Mouse (Mus musculus) liver, embryonic 15.5 days (tissue): ENCODE results near the gene Hist2h2ab. TPM values are rescaled to one million over a fixed set of nuclear protein-coding genes. Genes with fewer than 3 reads are reported as not detected.

Source experiments
- ATAC-seq: fragments of 200-750 bp; cut with Nextera tagmentation; 2 replicates; pipeline ENCODE4 v1.8.0; 2017; ENCODE audit warnings: moderate number of reproducible peaks, mild to moderate bottlenecking, moderate library complexity; ENCODE audit not compliant: insufficient read depth
- H3K27ac ChIP-seq: fragments of 300-500 bp; sonication (generic); replicated peaks from 2 replicates; pipeline ENCODE4 v1.5.1; 2015; ENCODE audit warnings: mild to moderate bottlenecking, inconsistent platforms
- H3K27me3 ChIP-seq: fragments of 300-500 bp; sonication (generic); 2 replicates; pipeline ENCODE4 v1.6.1; 2015; ENCODE audit warnings: mild to moderate bottlenecking, inconsistent platforms
- H3K36me3 ChIP-seq: fragments of 300-500 bp; sonication (generic); replicated peaks from 2 replicates; pipeline ENCODE4 v1.6.1; 2015; ENCODE audit warnings: moderate library complexity, mild to moderate bottlenecking, inconsistent platforms
- H3K4me1 ChIP-seq: fragments of 300-500 bp; sonication (generic); replicated peaks from 2 replicates; pipeline ENCODE4 v1.6.1; 2015; ENCODE audit warnings: inconsistent platforms
- H3K4me2 ChIP-seq: fragments of 300-500 bp; sonication (generic); 2 replicates; pipeline ENCODE4 v1.6.1; 2015; ENCODE audit warnings: moderate library complexity, mild to moderate bottlenecking, inconsistent platforms
- H3K4me3 ChIP-seq: fragments of 300-500 bp; sonication (generic); replicated peaks from 2 replicates; pipeline ENCODE4 v1.5.1; 2015; ENCODE audit warnings: mild to moderate bottlenecking, inconsistent platforms
- H3K9ac ChIP-seq: fragments of 300-500 bp; sonication (generic); 2 replicates; pipeline ENCODE4 v1.6.1; 2015; ENCODE audit warnings: moderate library complexity, mild to moderate bottlenecking, inconsistent platforms
- H3K9me3 ChIP-seq: fragments of 300-500 bp; sonication (generic); replicated peaks from 2 replicates; pipeline ENCODE4 v1.6.1; 2016; ENCODE audit warnings: inconsistent platforms
- WGBS: fragments of 180-500 bp; shearing (Covaris S2); methylation state at CpG from one replicate; pipeline ENCODE4 v1.1.7; 2015; ENCODE audit warnings: mixed read lengths; ENCODE audit not compliant: insufficient replicate concordance; 5-methylcytosine and 5-hydroxymethylcytosine counted together
- polyA plus RNA-seq: library from polyadenylated mRNA; unstranded; fragments of >200 nt; fragmentation: Nextera tagmentation; extraction: Ambion mirVana; gene quantifications from 2 replicates; pipeline ENCODE4 v1.2.1, GENCODE M21; 2015

Hist2h2ab gene
- polyA plus RNA-seq, 1 experiment from 2014 or later = 0.58 TPM

- peak overlapping the region; percentile 96 for H3K27ac ChIP-seq
- H3K36me3 ChIP-seq = no peaks in the 10 kb centered on the region
- H3K4me1 ChIP-seq = peaks cover 57% of the 10 kb centered on the region
- no peaks in the 10 kb centered on the region for H3K9me3 ChIP-seq
- H3K4me2 ChIP-seq = peak overlapping the region; percentile 62
- H3K27me3 ChIP-seq = no peaks in the 10 kb centered on the region
- H3K4me3 ChIP-seq = peak overlapping the region; percentile 63
- 57% methylated on average over 4 of the region's 4 CpGs for WGBS
- ATAC-seq = no peak
- peak overlapping the region; percentile 69 for H3K9ac ChIP-seq
These were observed 29.3 kb downstream of the Hist2h2ab start for GRCm38 (mm10) chr3:96249034-96249345.

GRCm38 (mm10) chr3:96250890-96251289 lies 31.2 kb downstream of the Hist2h2ab start:
- Histone ChIP-seq H3K4me2 (peak overlapping the region; percentile 38), H3K4me1 (peaks cover 67% of the 10 kb centered on the region), H3K9ac (peak overlapping the region; percentile 37; the same call in 1 of the 2 replicates), H3K27me3 (no peaks in the 10 kb centered on the region), H3K4me3 (peak overlapping the region; percentile 8; the same call in 1 of the 2 replicates), H3K36me3 (no peaks in the 10 kb centered on the region), H3K27ac (peak overlapping the region; percentile 96), H3K9me3 (no peaks in the 10 kb centered on the region)
- WGBS = 57% methylated on average over 3 of the region's 3 CpGs
- no peak for ATAC-seq

GRCm38 (mm10) chr3:96251787-96252186 lies 32.1 kb downstream of the Hist2h2ab start:
- H3K27ac ChIP-seq = no peak overlapping the region
- 75% methylated on average over 3 of the region's 3 CpGs for WGBS

GRCm38 (mm10) chr3:96254683-96255355 lies 35.2 kb downstream of the Hist2h2ab start:
- peak overlapping the region; percentile 18; the same call in 1 of the 2 replicates for H3K4me3 ChIP-seq
- H3K27ac ChIP-seq = peak overlapping the region; percentile 76
- H3K4me2 ChIP-seq = peak overlapping the region; percentile 54
- no peaks in the 10 kb centered on the region for H3K36me3 ChIP-seq
- no peaks in the 10 kb centered on the region for H3K27me3 ChIP-seq
- 14% methylated on average over 10 of the region's 10 CpGs for WGBS
- peak overlapping the region; percentile 36 for H3K9ac ChIP-seq
- H3K9me3 ChIP-seq = no peaks in the 10 kb centered on the region
- peaks cover 61% of the 10 kb centered on the region for H3K4me1 ChIP-seq
- peak; percentile 85 for ATAC-seq

More at GRCm38 (mm10) chr3:96251787-96252186, 32.1 kb downstream of the Hist2h2ab start:
- no peak overlapping the region for H3K9ac ChIP-seq
- no peaks in the 10 kb centered on the region for H3K9me3 ChIP-seq
- peaks cover 73% of the 10 kb centered on the region for H3K4me1 ChIP-seq
- no peak for ATAC-seq
- H3K4me2 ChIP-seq = no peak overlapping the region
- H3K4me3 ChIP-seq = no peak overlapping the region
- H3K27me3 ChIP-seq = no peaks in the 10 kb centered on the region
- no peaks in the 10 kb centered on the region for H3K36me3 ChIP-seq

GRCm38 (mm10) chr3:96255926-96256593 lies 36.4 kb downstream of the Hist2h2ab start:
- peaks cover 49% of the 10 kb centered on the region for H3K4me1 ChIP-seq
- no peaks in the 10 kb centered on the region for H3K36me3 ChIP-seq
- H3K27me3 ChIP-seq = no peaks in the 10 kb centered on the region
- no peaks in the 10 kb centered on the region for H3K9me3 ChIP-seq
- no peak overlapping the region for H3K4me3 ChIP-seq
- 53% methylated on average over 5 of the region's 5 CpGs for WGBS
- H3K9ac ChIP-seq = no peak overlapping the region
- H3K4me2 ChIP-seq = no peak overlapping the region
- no peak overlapping the region for H3K27ac ChIP-seq
- ATAC-seq = no peak

- ATAC-seq = no peak
- Histone ChIP-seq H3K9ac (no peak overlapping the region), H3K4me1 (peaks cover 54% of the 10 kb centered on the region), H3K27ac (no peak overlapping the region; the same call in 1 of the 2 replicates), H3K4me3 (no peak overlapping the region), H3K27me3 (no peaks in the 10 kb centered on the region), H3K4me2 (no peak overlapping the region), H3K9me3 (no peaks in the 10 kb centered on the region), H3K36me3 (no peaks in the 10 kb centered on the region)
- 66% methylated on average over 3 of the region's 3 CpGs for WGBS
These were observed 37.5 kb downstream of the Hist2h2ab start for GRCm38 (mm10) chr3:96257190-96257589.

GRCm38 (mm10) chr3:96260220-96260619 lies 40.6 kb downstream of the Hist2h2ab start:
- H3K36me3 ChIP-seq = no peaks in the 10 kb centered on the region
- H3K9ac ChIP-seq = no peak overlapping the region
- no peaks in the 10 kb centered on the region for H3K9me3 ChIP-seq
- H3K27me3 ChIP-seq = no peaks in the 10 kb centered on the region
- H3K4me2 ChIP-seq = no peak overlapping the region
- no peak overlapping the region for H3K4me3 ChIP-seq
- no peak overlapping the region for H3K27ac ChIP-seq
- WGBS = 70% methylated on average over 5 of the region's 5 CpGs
- no peak for ATAC-seq
- peaks cover 47% of the 10 kb centered on the region for H3K4me1 ChIP-seq

GRCm38 (mm10) chr3:96261623-96262022 lies 42.0 kb downstream of the Hist2h2ab start:
- Histone ChIP-seq H3K4me3 (peak overlapping the region; percentile 64), H3K9me3 (no peaks in the 10 kb centered on the region), H3K4me1 (peaks cover 46% of the 10 kb centered on the region), H3K9ac (peak overlapping the region; percentile 70), H3K27ac (peak overlapping the region; percentile 100), H3K27me3 (no peaks in the 10 kb centered on the region), H3K36me3 (no peaks in the 10 kb centered on the region), H3K4me2 (peak overlapping the region; percentile 80)
- ATAC-seq = no peak
- 55% methylated on average over 3 of the region's 3 CpGs for WGBS

GRCm38 (mm10) chr3:96262216-96262875 lies 42.7 kb downstream of the Hist2h2ab start:
- under 1% methylated on average over 19 of the region's 19 CpGs for WGBS
- Histone ChIP-seq H3K9me3 (no peaks in the 10 kb centered on the region), H3K9ac (peak overlapping the region; percentile 70), H3K27me3 (no peaks in the 10 kb centered on the region), H3K36me3 (no peaks in the 10 kb centered on the region), H3K27ac (peak overlapping the region; percentile 100), H3K4me2 (peak overlapping the region; percentile 80), H3K4me1 (peaks cover 47% of the 10 kb centered on the region), H3K4me3 (peak overlapping the region; percentile 64)
- peak; percentile 71 for ATAC-seq

- Histone ChIP-seq H3K4me2 (peak within 1 kb of the TSS; percentile 80), H3K27ac (peak within 1 kb of the TSS; percentile 100), H3K4me3 (peak within 1 kb of the TSS; percentile 64), H3K36me3 (no peaks in the 10 kb centered on the region), H3K27me3 (no peaks in the 10 kb centered on the region), H3K9me3 (no peaks in the 10 kb centered on the region), H3K9ac (peak within 1 kb of the TSS; percentile 70), H3K4me1 (peaks cover 52% of the 10 kb centered on the region)
- ATAC-seq = peak; percentile 86
- under 1% methylated on average over 40 of the region's 40 CpGs for WGBS
These were observed 43.4 kb downstream of the Hist2h2ab start, which contains the start of gene Hist2h4 for GRCm38 (mm10) chr3:96262979-96263550. Gene Hist2h4 (minus strand): TSS chr3:96263311.
